Mouse (Mus musculus) B cell, adult 2 months (primary cell): ENCODE data around the gene Xpc.

Experiments
- DNase-seq, 2 experiments: peaks; one replicate each; pipeline ENCODE4 v3.0.0; 2022

Xpc gene

DNA sequence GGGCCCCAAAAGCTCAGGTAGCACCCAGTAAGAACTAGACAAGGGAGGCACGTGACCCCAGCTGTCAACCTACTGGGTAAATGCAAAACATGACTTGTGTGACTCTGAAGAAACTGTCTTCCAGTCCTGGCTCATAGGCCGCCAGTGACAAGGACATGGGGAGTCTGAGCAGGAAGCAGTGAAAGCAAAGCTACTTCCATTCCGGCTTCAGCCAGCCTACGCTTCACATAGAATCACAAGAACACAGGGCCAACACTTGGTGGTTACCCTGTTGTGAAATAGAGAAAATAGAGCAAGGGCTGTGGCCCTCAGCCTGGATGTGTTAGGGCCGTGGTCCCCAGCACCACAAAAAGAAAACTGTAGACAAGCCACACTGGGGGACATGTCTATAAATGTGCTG, 7.1 kb upstream of the Xpc start:
- DNase-seq, result no peak

DNA sequence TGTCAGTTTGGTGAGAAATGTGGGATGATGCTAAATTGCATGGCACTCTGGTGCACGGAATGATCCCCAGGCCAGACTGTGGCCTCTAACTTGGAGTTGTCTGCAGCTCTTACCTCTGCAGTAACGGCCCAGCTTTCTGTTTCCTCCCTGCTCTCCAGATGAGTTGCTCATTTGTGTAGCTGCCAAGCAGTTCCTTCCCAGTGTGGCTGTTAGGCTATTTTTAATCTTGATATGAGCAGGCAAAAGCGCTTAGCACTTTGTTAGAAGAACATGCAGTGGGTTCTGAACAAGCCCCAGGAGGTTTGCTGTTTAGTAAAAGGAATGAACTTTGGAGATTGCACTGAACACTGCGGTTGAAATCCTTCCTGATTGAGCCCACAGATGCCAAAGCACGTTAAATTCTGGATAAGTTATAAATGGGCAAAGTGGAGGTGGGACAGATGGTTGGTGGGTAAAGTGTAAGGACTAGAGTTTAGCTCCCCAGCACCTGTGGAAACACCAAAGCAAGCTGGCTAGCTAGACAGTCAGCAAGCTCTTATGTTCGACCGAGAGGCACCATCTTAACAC, 2.8 kb upstream of the Xpc start:
- no peak for DNase-seq

DNA sequence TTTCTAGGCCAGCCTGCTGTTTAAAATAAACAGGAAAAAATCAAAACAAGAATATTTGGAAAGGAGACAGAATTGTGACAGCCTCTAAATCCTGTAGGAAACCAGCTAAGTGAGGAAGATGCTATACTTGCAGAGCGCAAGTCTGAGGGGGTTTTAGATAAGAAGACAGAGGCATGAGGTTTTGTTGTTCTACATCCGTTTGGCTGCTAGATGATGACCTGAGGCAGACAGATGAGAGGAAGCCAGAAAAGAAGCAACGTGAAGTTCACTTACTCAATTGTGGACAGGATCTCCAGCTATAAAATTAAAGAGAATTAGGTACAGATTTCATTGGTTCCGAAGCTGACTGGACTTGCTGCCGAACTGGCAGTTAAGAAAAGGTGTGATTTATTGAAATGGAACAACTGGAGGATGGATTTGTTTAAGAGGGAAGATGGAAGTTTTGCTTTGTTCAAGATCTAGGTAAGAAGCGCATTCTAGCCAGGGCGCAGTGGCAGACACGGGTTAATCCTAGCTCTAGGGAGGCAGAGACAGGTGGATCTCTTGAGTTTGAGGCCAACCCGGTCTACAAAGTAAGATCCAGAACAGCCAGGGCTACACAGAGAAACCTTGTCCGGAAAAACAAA, 838 bp downstream of the Xpc start:
- DNase-seq, result no peak

GRCm38 (mm10) chr6:91514135-91514534, 1.6 kb downstream of the Xpc start:
- DNase-seq, result no peak

- no peak for DNase-seq
Measured at GRCm38 (mm10) chr6:91510211-91510610, 5.5 kb downstream of the Xpc start.

GRCm38 (mm10) chr6:91509326-91509725, 6.4 kb downstream of the Xpc start:
- peak; percentile 81 for DNase-seq

GRCm38 (mm10) chr6:91508041-91508440, 7.6 kb downstream of the Xpc start:
- DNase-seq, result no peak

GRCm38 (mm10) chr6:91506036-91506435, 9.7 kb downstream of the Xpc start:
- no peak for DNase-seq

GRCm38 (mm10) chr6:91503302-91503701, 12.4 kb downstream of the Xpc start:
- DNase-seq, result no peak

DNA sequence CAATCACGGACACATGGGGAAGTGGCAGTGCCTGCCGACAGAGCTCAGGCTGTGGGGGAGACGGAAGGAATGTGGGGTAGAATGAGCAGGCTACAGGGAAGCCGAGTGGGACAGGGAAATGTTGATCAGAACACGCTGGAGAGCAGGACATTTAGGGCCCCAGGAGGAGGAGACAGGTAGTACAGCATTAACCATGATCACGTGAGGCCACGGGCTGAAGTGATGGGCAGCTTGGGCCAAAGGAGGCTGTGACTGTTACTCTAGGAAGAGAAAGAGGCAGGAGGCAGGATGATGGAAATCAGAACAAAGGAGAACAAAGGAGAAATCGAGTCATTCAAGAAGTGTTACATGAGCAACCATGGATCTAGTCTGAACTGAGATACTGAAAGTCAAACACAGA, 21.2 kb downstream of the Xpc start:
- DNase-seq, result no peak

GRCm38 (mm10) chr6:91493053-91493452, 22.6 kb downstream of the Xpc start:
- DNase-seq, result no peak

DNA sequence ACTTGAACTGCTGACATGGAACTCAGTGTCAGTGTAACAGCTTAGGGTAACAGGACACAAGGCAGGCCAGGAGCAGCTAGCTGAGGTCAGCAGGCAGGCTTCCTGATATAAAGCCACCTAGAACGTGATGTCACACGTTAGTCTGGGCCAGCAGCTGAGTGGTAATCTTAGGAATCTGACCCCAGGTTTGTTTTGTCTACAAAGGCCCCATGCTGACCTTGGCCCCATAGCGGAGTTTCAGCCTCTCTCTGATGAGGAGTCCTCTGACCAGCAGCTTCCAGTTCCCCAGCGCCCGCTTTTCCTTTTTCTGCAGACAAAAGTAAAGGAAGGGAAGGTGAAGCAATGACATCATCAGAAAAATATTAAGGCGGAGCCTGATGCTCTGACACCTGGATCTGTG, 24.7 kb downstream of the Xpc start:
- no peak for DNase-seq

- no peak for DNase-seq
Measured at GRCm38 (mm10) chr6:91489872-91490271, 25.8 kb downstream of the Xpc start.

- DNase-seq, result no peak
Measured at GRCm38 (mm10) chr6:91488496-91489212, 27.0 kb downstream of the Xpc start.

GRCm38 (mm10) chr6:91486736-91487453, 28.8 kb downstream of the Xpc start:
- DNase-seq, result no peak

DNA sequence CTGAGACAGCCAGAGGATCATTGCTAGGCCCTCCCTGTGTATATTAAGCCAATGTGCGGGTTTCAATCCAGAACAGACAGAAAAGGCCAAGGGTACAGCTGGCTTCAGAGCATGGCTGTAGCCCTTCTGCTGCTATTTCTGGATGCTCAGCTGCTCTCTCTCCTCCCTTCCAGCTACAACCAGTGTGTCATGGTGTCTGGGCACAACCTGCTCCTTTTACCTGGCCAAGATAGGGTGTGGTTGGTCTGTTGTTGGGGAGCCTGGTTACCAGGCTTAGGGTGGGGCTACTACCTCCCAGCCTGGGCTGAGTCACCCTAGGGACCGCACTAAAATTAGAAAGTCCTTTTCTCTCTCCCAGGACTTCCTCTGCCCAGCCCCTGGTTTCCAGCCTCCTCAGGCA, 32.3 kb downstream of the Xpc start:
- DNase-seq, result no peak

GRCm38 (mm10) chr6:91476541-91476940, 39.1 kb downstream of the Xpc start:
- DNase-seq, result no peak

GRCm38 (mm10) chr6:91474441-91475190, 41.1 kb downstream of the Xpc start:
- no peak for DNase-seq

DNA sequence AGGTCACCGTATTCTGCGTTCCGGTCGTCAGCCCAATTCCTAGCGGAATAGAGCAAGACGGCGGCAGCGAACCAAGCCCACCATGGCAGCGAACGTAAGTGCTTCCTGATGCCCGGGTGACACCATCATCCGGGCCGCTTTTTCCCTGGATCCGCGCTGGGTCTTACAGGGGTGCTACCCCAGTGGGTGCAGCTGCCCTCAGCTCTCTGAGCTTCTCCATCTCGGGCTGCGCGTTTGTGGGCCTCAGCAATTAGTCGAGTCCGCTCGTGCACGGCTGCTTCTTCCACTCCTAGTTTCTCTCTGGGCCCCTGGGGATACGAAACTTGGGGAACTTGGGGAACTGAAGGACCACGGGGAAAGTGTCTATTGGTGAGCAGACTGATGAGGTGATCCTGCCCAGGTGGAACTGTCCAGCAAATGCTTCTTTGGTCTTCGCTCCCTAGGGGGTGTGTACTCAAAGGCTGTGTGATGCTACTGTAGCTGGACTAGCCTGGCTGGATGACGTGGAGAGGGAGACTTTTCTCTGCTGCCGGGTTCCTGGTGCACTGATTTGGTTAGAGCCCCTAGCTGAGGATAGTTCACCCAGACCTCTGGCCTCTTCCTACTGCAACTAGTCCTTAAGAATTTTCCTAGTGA, 41.8 kb downstream of the Xpc start:
- DNase-seq, result peak in 1 of 2 experiments; percentile 13

DNA sequence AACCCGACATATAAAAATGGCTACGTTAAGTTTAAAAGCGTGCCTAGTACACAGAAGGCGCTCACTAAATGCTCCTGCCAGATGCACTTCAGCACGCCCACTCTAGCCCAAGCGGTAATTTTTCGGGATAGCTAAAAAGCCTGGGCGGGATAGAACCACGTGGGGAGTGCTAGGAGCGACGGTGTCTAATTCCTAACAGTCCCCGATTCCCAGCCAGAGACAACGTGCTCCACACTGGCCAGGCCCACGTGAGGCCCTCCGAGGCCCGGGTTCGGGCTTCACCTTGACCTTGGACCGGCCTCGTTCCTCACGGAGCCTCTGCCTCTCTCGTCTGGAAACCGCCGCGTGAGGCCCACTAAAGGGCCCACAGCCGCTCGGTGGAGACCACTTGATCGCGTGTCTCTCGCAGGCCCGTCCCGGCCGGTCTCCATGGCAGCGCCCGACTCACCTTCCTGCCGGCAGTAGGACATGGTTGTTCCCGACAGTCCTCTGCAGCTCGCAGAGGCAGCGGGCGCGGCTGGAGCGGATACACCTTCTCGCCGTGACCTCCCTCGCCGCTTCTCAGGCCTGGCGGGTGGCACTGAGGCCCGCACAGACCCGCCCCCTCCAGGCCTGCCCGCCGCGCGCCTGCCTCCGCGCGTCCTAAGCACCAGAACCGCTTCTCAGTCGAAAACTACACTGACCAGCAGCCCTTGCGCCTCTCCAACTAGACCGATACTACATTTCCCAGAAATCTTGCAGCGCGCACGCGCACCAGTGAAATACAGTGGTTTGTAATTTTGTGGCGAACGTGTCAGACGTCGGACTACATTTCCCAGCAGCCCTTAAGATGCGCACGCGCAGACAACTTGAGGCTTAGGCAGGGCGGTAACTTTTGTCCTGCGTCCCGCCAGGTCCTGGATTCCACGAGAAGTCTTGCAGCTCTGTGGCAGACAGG, 42.6 kb downstream of the Xpc start, which contains the start of the genes Chchd4 and Tmem43:
Gene Chchd4 (minus strand): TSS at position 679 of the 937 bp plus-strand sequence.
Gene Tmem43 (plus strand): TSS at position 836 of the 937 bp plus-strand sequence.
- DNase-seq, result peak; percentile 97

- DNase-seq, result peak; percentile 40 to 46
Measured at GRCm38 (mm10) chr6:91472319-91472718, 43.4 kb downstream of the Xpc start.
